Mouse (Mus musculus) small intestine, adult 2 months (tissue): ENCODE data around the gene Gm20388.

Source experiments
- CTCF ChIP-seq: fragments of 200-500 bp; IDR thresholded peaks from 2 replicates; pipeline ENCODE4 v1.5.1; 2012; ENCODE audit warnings: low read depth, mild to moderate bottlenecking, control low read depth, inconsistent platforms, low read length, moderate library complexity, mixed read lengths; ENCODE audit not compliant: insufficient replicate concordance, insufficient read length; ENCODE audit errors: extremely low read depth
- POLR2A ChIP-seq: fragments of 200-500 bp; IDR thresholded peaks from 2 replicates; pipeline ENCODE4 v1.6.1; 2012; ENCODE audit warnings: low read depth, mild to moderate bottlenecking, control low read depth, inconsistent platforms, low read length, moderate library complexity

DNA sequence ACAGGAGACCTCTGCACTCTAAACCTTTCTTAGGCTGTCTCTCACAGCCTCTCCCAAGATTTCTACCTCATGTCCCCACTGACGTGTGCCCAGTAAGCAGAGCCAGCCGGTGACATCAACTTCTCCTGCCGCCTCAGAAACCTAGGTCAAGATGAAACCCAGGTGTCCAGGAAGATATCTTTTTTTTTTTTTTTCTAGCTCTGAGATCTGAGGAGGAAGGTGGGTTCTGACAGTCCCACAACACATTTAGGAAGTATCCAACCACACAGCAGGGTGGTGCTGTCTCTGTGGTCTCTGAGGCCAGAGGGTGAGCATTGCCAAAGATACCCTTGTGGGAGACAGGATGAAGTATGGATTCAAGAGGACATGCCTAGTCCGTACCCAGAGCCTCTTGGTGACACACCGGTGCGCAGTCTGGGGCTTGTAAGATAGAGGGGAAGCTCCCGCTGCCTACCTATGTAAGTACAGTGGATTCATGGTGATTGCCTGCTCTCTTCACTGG lies 1246.4 kb downstream of the Gm20388 start:
- no peak for TF ChIP-seq CTCF
- TF ChIP-seq POLR2A = no peak
